Mouse (Mus musculus): Measurements from ENCODE around the gene Gm21977. TPM values are rescaled to one million over a fixed set of nuclear protein-coding genes. Genes with fewer than 3 reads are reported as not detected.
"Not testable (repeated sequence)": the region's sequence is repeated elsewhere in the genome, so short reads cannot be mapped to it uniquely, and the experiment has no call there.

The Gm21977 gene
- not detected in 2 replicates for polyA plus RNA-seq (2014; fragmentation: Nextera tagmentation; extraction: Ambion mirVana)

- not testable (repeated sequence) for H3K9me3 ChIP-seq (ENCODE audit: control insufficient read depth, low read length); H3K36me3 ChIP-seq (ENCODE audit: control insufficient read depth, insufficient read depth, low read length); H3K27me3 ChIP-seq (replicated peaks; ENCODE audit: control insufficient read depth, insufficient read depth, low read length); H3K4me1 ChIP-seq (replicated peaks; ENCODE audit: control insufficient read depth, insufficient read depth, low read length); H3K4me3 ChIP-seq (ENCODE audit: low read depth, low read length); H3K9ac ChIP-seq (ENCODE audit: low read length); H3K4me2 ChIP-seq (ENCODE audit: low read length); ATAC-seq (replicated peaks; ENCODE audit: low FRiP score, low TSS enrichment, low read depth); DNase-seq (ENCODE audit: low spot score); H3K27ac ChIP-seq (ENCODE audit: low read depth)
- WGBS: no CpG with 5 or more reads among the region's 3 CpGs
Measured at GRCm38 (mm10) chr14:42853377-42853776, at the start of gene Gm21977. Gm21977 (minus strand) TSS chr14:42853477.

Other genes starting within 250 kb of the Gm21977 start
- not detected in 2 replicates for gene Gm3633, start 211.6 kb downstream of the Gm21977 start, polyA plus RNA-seq (2014; fragmentation: Nextera tagmentation; extraction: Ambion mirVana)
- not detected in 2 replicates for gene Gm10378, start 197.5 kb downstream of the Gm21977 start, polyA plus RNA-seq (2014; fragmentation: Nextera tagmentation; extraction: Ambion mirVana)
- gene Gm3015, start 84.7 kb downstream of the Gm21977 start, polyA plus RNA-seq (2014; fragmentation: Nextera tagmentation; extraction: Ambion mirVana): not detected in 2 replicates
- gene Gm10377, start 55.5 kb downstream of the Gm21977 start, polyA plus RNA-seq (2014; fragmentation: Nextera tagmentation; extraction: Ambion mirVana): not detected in 2 replicates
- gene Gm8082, start 140.1 kb upstream of the Gm21977 start, polyA plus RNA-seq (2014; fragmentation: Nextera tagmentation; extraction: Ambion mirVana): not detected in 2 replicates
- not detected in 2 replicates for gene Gm10376, start 162.2 kb upstream of the Gm21977 start, polyA plus RNA-seq (2014; fragmentation: Nextera tagmentation; extraction: Ambion mirVana)
- gene Gm8094, start 223.2 kb upstream of the Gm21977 start, polyA plus RNA-seq (2014; fragmentation: Nextera tagmentation; extraction: Ambion mirVana): not detected in 2 replicates
- gene Gm8104, start 247.1 kb upstream of the Gm21977 start, polyA plus RNA-seq (2014; fragmentation: Nextera tagmentation; extraction: Ambion mirVana): not detected in 2 replicates

Data from intestine, embryonic 14.5 days (tissue).